In the genomic region with DNA sequence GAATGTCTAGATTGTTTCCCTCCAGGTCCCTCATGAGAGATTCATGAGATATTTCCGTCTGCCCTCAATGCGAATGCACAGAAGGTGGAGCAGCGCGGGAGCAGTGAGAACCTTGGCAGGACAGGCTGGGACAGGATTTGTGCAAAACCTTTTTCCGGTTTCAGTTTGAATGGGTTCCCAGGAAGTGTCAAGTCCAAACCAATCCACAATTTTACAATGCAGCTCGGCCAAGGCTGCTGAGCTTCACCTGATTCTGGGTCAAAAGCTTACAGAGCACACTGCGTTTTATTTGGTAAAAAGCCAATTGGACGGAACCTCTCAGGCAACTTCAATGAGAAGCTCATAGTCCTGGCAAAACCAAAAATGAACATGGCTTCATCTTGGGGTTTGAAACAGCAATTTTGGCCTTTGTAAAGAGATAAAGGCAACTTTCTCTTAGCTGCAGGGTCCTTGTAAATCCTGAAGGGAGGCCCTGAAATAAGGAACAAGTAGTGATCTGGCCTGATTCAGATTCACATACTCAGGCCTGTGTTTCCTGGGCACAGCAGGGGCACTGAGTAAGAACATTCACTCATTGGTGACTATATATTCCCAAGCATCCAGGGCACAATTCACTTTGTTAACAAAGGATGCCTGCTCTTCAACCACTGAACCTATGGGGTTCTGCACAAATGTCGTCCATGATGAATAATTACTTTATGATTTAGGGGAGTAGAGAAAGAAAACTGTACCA, we compare ENCODE assay signal across 12 mouse cellular contexts.
DNase-seq lines count a peak whose midpoint lies in the region; ATAC-seq and TF ChIP-seq lines count a peak whose summit lies in the region.
"Had no signal": no experiment of that assay in that cellular context is flagged by ENCODE, and none has a peak within 500 bp of the region (broad histone marks: within the 10 kb centered on the region; RNA-seq: fewer than 3 reads in every experiment).

No protein-coding gene starts in this region.

- no peaks in the 10 kb centered on the region for H3K4me1 ChIP-seq in kidney, postnatal 0 days (replicated peaks; ENCODE audit: insufficient read depth, low read length)
- no peaks in the 10 kb centered on the region for H3K4me1 ChIP-seq in kidney, embryonic 14.5 days (ENCODE audit: control insufficient read depth, insufficient read depth, low read length)
- H3K4me1 ChIP-seq in hindbrain, embryonic 13.5 days (replicated peaks) = no peaks in the 10 kb centered on the region
- H3K4me1 ChIP-seq: embryonic facial prominence, embryonic 13.5 days had no signal

- H3K27me3 ChIP-seq in kidney, postnatal 0 days (ENCODE audit: insufficient read depth, low read length) = no peaks in the 10 kb centered on the region
- no peaks in the 10 kb centered on the region for H3K27me3 ChIP-seq in kidney, embryonic 14.5 days (ENCODE audit: control insufficient read depth, insufficient read depth, low read length)
- H3K27me3 ChIP-seq in hindbrain, embryonic 13.5 days = no peaks in the 10 kb centered on the region
- H3K27me3 ChIP-seq: embryonic facial prominence, embryonic 13.5 days had no signal

- 68% methylated on average over 9 of the region's 9 CpGs for WGBS in kidney, postnatal 0 days
- 78% methylated on average over 9 of the region's 9 CpGs for WGBS in kidney, embryonic 14.5 days
- WGBS in hindbrain, embryonic 13.5 days = 89% methylated on average over 9 of the region's 9 CpGs

- TF ChIP-seq CTCF in kidney, postnatal 0 days (IDR thresholded peaks at IDR 0.05; ENCODE audit: low read depth) = no peak

- no peaks in the 10 kb centered on the region for H3K36me3 ChIP-seq in kidney, postnatal 0 days (ENCODE audit: insufficient read depth, low read length)
- no peaks in the 10 kb centered on the region for H3K36me3 ChIP-seq in kidney, embryonic 14.5 days (ENCODE audit: control insufficient read depth, insufficient read depth, low read length)
- no peaks in the 10 kb centered on the region for H3K36me3 ChIP-seq in hindbrain, embryonic 13.5 days
- H3K36me3 ChIP-seq: embryonic facial prominence, embryonic 13.5 days had no signal

- H3K27ac ChIP-seq in kidney, postnatal 0 days = no peak overlapping the region
- H3K27ac ChIP-seq in kidney, embryonic 14.5 days (ENCODE audit: low read depth, low read length) = no peak overlapping the region
- H3K27ac ChIP-seq in hindbrain, embryonic 13.5 days = no peak overlapping the region
- H3K27ac ChIP-seq: embryonic facial prominence, embryonic 13.5 days had no signal

- no peak overlapping the region for H3K4me2 ChIP-seq in kidney, postnatal 0 days (ENCODE audit: low read length)
- no peak overlapping the region for H3K4me2 ChIP-seq in kidney, embryonic 14.5 days (replicated peaks; ENCODE audit: low read depth, low read length)
- no peak overlapping the region for H3K4me2 ChIP-seq in hindbrain, embryonic 13.5 days
- H3K4me2 ChIP-seq: embryonic facial prominence, embryonic 13.5 days had no signal

- H3K9me3 ChIP-seq in kidney, postnatal 0 days (replicated peaks; ENCODE audit: low read length) = no peaks in the 10 kb centered on the region
- H3K9me3 ChIP-seq in kidney, embryonic 14.5 days (ENCODE audit: control insufficient read depth, low read length) = no peaks in the 10 kb centered on the region
- H3K9me3 ChIP-seq in hindbrain, embryonic 13.5 days = no peaks in the 10 kb centered on the region
- H3K9me3 ChIP-seq: embryonic facial prominence, embryonic 13.5 days had no signal

- no peak overlapping the region for H3K4me3 ChIP-seq in kidney, postnatal 0 days (replicated peaks; ENCODE audit: low read depth, low read length)
- no peak overlapping the region for H3K4me3 ChIP-seq in kidney, embryonic 14.5 days (ENCODE audit: low read length)
- H3K4me3 ChIP-seq in hindbrain, embryonic 13.5 days = no peak overlapping the region
- H3K4me3 ChIP-seq: embryonic facial prominence, embryonic 13.5 days had no signal

- no peak for ATAC-seq in kidney, postnatal 0 days (replicated peaks; ENCODE audit: low FRiP score, low read depth)
- no peak for ATAC-seq in kidney, embryonic 14.5 days (ENCODE audit: low FRiP score, low TSS enrichment)
- ATAC-seq in hindbrain, embryonic 13.5 days (ENCODE audit: low FRiP score) = no peak

- peak; percentile 15 for DNase-seq in adrenal gland, postnatal 10 days
- DNase-seq in adrenal gland, adult 8-10 months = no peak
- peak; percentile 11 for DNase-seq in kidney, postnatal 0 days (ENCODE audit: low spot score)
- DNase-seq in cerebellum, adult 8-10 months = peak; percentile 90
- peak; percentile 29 to 69 for DNase-seq in layer of hippocampus, postnatal 14 days (ENCODE audit: low spot score in 2 of 2)
- DNase-seq in thymus, postnatal 4 days = no peak
- DNase-seq: adrenal gland, postnatal 36 days; kidney, adult 11 months; thymus, postnatal 36 days had no signal

- no peak overlapping the region for H3K9ac ChIP-seq in kidney, postnatal 0 days (ENCODE audit: low read depth, low read length)
- H3K9ac ChIP-seq in kidney, embryonic 14.5 days (ENCODE audit: low read depth, low read length) = no peak overlapping the region
- no peak overlapping the region for H3K9ac ChIP-seq in hindbrain, embryonic 13.5 days
- H3K9ac ChIP-seq: embryonic facial prominence, embryonic 13.5 days had no signal

Comparison
In these comparisons a context has a peak if more than half of its experiments do, and no peak if none do; other contexts are left out.
1. DNase-seq: peak in adrenal gland, postnatal 10 days (single experiment), kidney, postnatal 0 days (single experiment), cerebellum, adult 8-10 months (single experiment) and layer of hippocampus, postnatal 14 days (2 of 2); none in adrenal gland, adult 8-10 months (single experiment) and thymus, postnatal 4 days (single experiment).